Mouse (Mus musculus) erythroblast, embryonic 14.5 days (primary cell): ENCODE measurements around the gene Fgf12.

ENCODE experiments used
- GATA1 ChIP-seq: IDR thresholded peaks from 2 replicates; pipeline ENCODE4 v1.6.1; 2012; ENCODE audit warnings: low read length, inconsistent platforms, mixed read lengths
- TAL1 ChIP-seq: IDR thresholded peaks from 3 replicates; pipeline ENCODE4 v1.6.1; 2012; ENCODE audit warnings: low read length, inconsistent platforms, mixed read lengths

DNA sequence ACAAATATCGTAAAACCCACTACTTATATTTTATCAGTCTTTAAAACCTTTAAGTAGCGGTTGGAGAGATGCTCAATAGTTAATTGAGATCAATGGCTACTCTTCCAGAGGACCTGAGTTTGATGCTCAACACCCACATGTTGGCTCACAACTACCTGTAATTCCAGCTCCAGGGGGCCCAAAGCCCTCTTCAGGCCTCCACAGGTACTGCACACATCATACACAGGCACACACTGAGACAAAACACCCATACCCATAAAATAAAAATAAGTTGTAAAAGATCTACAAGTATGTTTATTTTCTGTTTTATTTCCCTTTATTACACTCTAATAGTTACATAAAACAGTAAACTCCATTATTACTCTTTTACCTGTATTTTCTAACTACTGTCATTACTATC, 17.4 kb upstream of the Fgf12 start:
- no peak for TF ChIP-seq GATA1
- no peak for TF ChIP-seq TAL1
